Mouse (Mus musculus) testis, adult 2 months (tissue): ENCODE measurements around the gene Itpk1. TPM values are rescaled to one million over a fixed set of nuclear protein-coding genes. Genes with fewer than 3 reads are reported as not detected.

Experiments
- H3K27ac ChIP-seq: fragments of 200-500 bp; 2 replicates; pipeline ENCODE4 v1.5.1; 2012; ENCODE audit warnings: low read depth, low read length; ENCODE audit not compliant: control insufficient read depth, insufficient read depth
- H3K27me3 ChIP-seq: fragments of 200-500 bp; 2 replicates; pipeline ENCODE4 v1.6.1; 2012; ENCODE audit warnings: mild to moderate bottlenecking, low read length, moderate library complexity; ENCODE audit not compliant: control insufficient read depth, insufficient read depth
- H3K36me3 ChIP-seq: fragments of 200-500 bp; 2 replicates; pipeline ENCODE4 v1.6.1; 2012; ENCODE audit warnings: mild to moderate bottlenecking, low read length; ENCODE audit not compliant: control insufficient read depth, insufficient read depth
- H3K4me1 ChIP-seq: fragments of 200-500 bp; 2 replicates; pipeline ENCODE4 v1.6.1; 2012; ENCODE audit warnings: low read length; ENCODE audit not compliant: control insufficient read depth, insufficient read depth
- H3K4me3 ChIP-seq: fragments of 200-500 bp; 2 replicates; pipeline ENCODE4 v1.5.1; 2012; ENCODE audit warnings: low read depth, mild to moderate bottlenecking, low read length, moderate library complexity, mixed read lengths; ENCODE audit not compliant: control insufficient read depth
- CTCF ChIP-seq: fragments of 200-500 bp; IDR thresholded peaks from 2 replicates; pipeline ENCODE4 v1.5.1; 2012; ENCODE audit warnings: low read depth, mild to moderate bottlenecking, inconsistent platforms, low read length, moderate library complexity; ENCODE audit not compliant: control insufficient read depth, insufficient read depth, insufficient replicate concordance
- POLR2A ChIP-seq: fragments of 200-500 bp; IDR thresholded peaks from 2 replicates; pipeline ENCODE4 v1.6.1; 2012; ENCODE audit warnings: low read depth, mild to moderate bottlenecking, inconsistent platforms, low read length, moderate library complexity; ENCODE audit not compliant: control insufficient read depth
- polyA plus RNA-seq: library from polyadenylated mRNA; depleted of rRNA; stranded (reverse); fragments of >200 nt; gene quantifications from 2 replicates; pipeline ENCODE4 v1.2.3, GENCODE M21; 2012

The Itpk1 gene
- polyA plus RNA-seq, 1 experiment = 32.3 TPM

- H3K4me1 ChIP-seq = peaks cover 12% of the 10 kb centered on the region
- H3K4me3 ChIP-seq = no peak overlapping the region
- no peaks in the 10 kb centered on the region for H3K27me3 ChIP-seq
- no peaks in the 10 kb centered on the region for H3K36me3 ChIP-seq
- TF ChIP-seq POLR2A (no peak), CTCF (no peak)
- H3K27ac ChIP-seq = no peak overlapping the region
These were observed 27.6 kb downstream of the Itpk1 start for GRCm38 (mm10) chr12:102677089-102677488.

GRCm38 (mm10) chr12:102674556-102674955 lies 30.2 kb downstream of the Itpk1 start:
- Histone ChIP-seq H3K4me1 (peaks cover 2% of the 10 kb centered on the region), H3K4me3 (no peak overlapping the region), H3K27ac (no peak overlapping the region), H3K27me3 (no peaks in the 10 kb centered on the region), H3K36me3 (no peaks in the 10 kb centered on the region)
- TF ChIP-seq POLR2A = no peak
- no peak for TF ChIP-seq CTCF

- no peak for TF ChIP-seq CTCF
- Histone ChIP-seq H3K27ac (no peak overlapping the region), H3K36me3 (no peaks in the 10 kb centered on the region), H3K4me1 (no peaks in the 10 kb centered on the region), H3K4me3 (no peak overlapping the region), H3K27me3 (no peaks in the 10 kb centered on the region)
These were observed 30.6 kb downstream of the Itpk1 start for GRCm38 (mm10) chr12:102674123-102674522.

- Histone ChIP-seq H3K4me3 (no peak overlapping the region), H3K27ac (no peak overlapping the region), H3K4me1 (no peaks in the 10 kb centered on the region), H3K36me3 (no peaks in the 10 kb centered on the region), H3K27me3 (no peaks in the 10 kb centered on the region)
- TF ChIP-seq CTCF (no peak), POLR2A (no peak)
These were observed 31.6 kb downstream of the Itpk1 start for GRCm38 (mm10) chr12:102672857-102673839.

GRCm38 (mm10) chr12:102672176-102672575 lies 32.6 kb downstream of the Itpk1 start:
- H3K27ac ChIP-seq = no peak overlapping the region
- H3K36me3 ChIP-seq = no peaks in the 10 kb centered on the region
- TF ChIP-seq CTCF = no peak
- no peak for TF ChIP-seq POLR2A
- H3K4me3 ChIP-seq = no peak overlapping the region
- no peaks in the 10 kb centered on the region for H3K27me3 ChIP-seq
- H3K4me1 ChIP-seq = no peaks in the 10 kb centered on the region

GRCm38 (mm10) chr12:102670848-102671247 lies 33.9 kb downstream of the Itpk1 start:
- H3K4me1 ChIP-seq = no peaks in the 10 kb centered on the region
- no peaks in the 10 kb centered on the region for H3K36me3 ChIP-seq
- no peak for TF ChIP-seq POLR2A
- no peak overlapping the region for H3K4me3 ChIP-seq
- H3K27me3 ChIP-seq = no peaks in the 10 kb centered on the region
- H3K27ac ChIP-seq = no peak overlapping the region

GRCm38 (mm10) chr12:102665465-102666202 lies 39.1 kb downstream of the Itpk1 start:
- Histone ChIP-seq H3K27ac (no peak overlapping the region), H3K27me3 (no peaks in the 10 kb centered on the region), H3K36me3 (no peaks in the 10 kb centered on the region), H3K4me3 (no peak overlapping the region), H3K4me1 (no peaks in the 10 kb centered on the region)
- TF ChIP-seq POLR2A (no peak), CTCF (no peak)
